Mouse (Mus musculus): Measurements from ENCODE around the gene Prl4a1. TPM values are rescaled to one million over a fixed set of nuclear protein-coding genes. Genes with fewer than 3 reads are reported as not detected.

Gene Prl4a1
- polyA plus RNA-seq (2012; rRNA removed): not detected in 2 replicates

GRCm38 (mm10) chr13:28015912-28016311 is at the start of gene Prl4a1:
TSS of gene Prl4a1 (plus strand) at chr13:28016212.

Other genes starting within 250 kb of the Prl4a1 start
- gene Prl7c1, start 235.4 kb upstream of the Prl4a1 start, polyA plus RNA-seq (2012; rRNA removed): not detected in 2 replicates
- gene Prl2a1, start 214.6 kb upstream of the Prl4a1 start, polyA plus RNA-seq (2012; rRNA removed): not detected in 2 replicates
- not detected in 2 replicates for gene Prl2c1, start 166.9 kb upstream of the Prl4a1 start, polyA plus RNA-seq (2012; rRNA removed)
- gene Prl5a1, start 126.3 kb downstream of the Prl4a1 start, polyA plus RNA-seq (2012; rRNA removed): not detected in 2 replicates
- gene Gm11361, start 241.3 kb downstream of the Prl4a1 start, polyA plus RNA-seq (2012; rRNA removed): 1.7 and 2.6 TPM in 2 replicates